Mouse (Mus musculus) bone marrow macrophage, adult 2 months (primary cell): ENCODE results near the gene Aldh1a1.

Experiments
- CTCF ChIP-seq: IDR thresholded peaks from 2 replicates; pipeline ENCODE4 v1.5.1; 2012; ENCODE audit warnings: low read depth, mild to moderate bottlenecking, low read length, moderate library complexity
- POLR2A ChIP-seq: IDR thresholded peaks from 2 replicates; pipeline ENCODE4 v1.6.1; 2012; ENCODE audit warnings: mild to moderate bottlenecking, low read depth, low read length, borderline replicate concordance

GRCm38 (mm10) chr19:20449546-20449945 lies 43.0 kb upstream of the Aldh1a1 start:
- no peak for TF ChIP-seq CTCF
- TF ChIP-seq POLR2A, result no peak
